ENCODE assay signal across 8 mouse cellular contexts in the genomic region with DNA sequence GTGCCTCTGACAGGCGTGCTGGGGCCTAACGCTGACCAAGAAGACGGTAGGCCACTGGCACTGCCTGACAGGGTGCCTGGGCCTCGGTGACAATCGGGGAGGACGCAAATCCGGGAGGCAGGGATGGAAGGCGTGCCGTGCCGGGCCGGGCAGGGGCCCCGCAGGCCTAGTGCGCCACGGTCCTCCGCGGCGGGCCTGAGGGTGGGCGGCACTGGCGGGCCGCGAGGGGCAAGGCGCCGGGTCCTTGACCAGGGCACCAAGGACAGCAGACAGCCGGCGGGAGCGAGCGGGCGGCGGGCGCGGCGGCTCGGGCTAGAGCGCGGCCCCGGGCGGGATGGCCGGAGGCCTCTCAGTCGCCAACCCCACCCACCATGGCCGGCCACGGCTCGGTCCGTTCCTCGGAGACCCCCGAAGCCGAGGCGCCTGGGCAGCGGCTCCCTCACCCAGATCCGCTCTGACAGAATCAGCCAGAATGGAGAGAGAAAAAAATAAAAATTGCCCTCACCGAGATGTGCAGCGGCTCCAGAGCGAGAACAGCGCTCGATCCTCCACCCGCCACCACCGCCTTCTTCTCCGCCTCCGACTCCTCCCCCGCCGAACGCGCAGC. TPM values are rescaled to one million over a fixed set of nuclear protein-coding genes. Genes with fewer than 3 reads are reported as not detected.
DNase-seq lines count a peak whose midpoint lies in the region; ATAC-seq and TF ChIP-seq lines count a peak whose summit lies in the region.

No protein-coding gene starts in this region.

- WGBS in bone marrow, adult 2 months: under 1% methylated on average over 60 of the region's 62 CpGs
- WGBS in forebrain, embryonic 12.5 days: under 1% methylated on average over 41 of the region's 62 CpGs
- under 1% methylated on average over 51 of the region's 62 CpGs for WGBS in liver, embryonic 12.5 days (ENCODE audit: insufficient replicate concordance)
- under 1% methylated on average over 62 of the region's 62 CpGs for WGBS in small intestine, adult 2 months

- peak; percentile 48; the same call in 1 of the 2 replicates for TF ChIP-seq POLR2A in bone marrow, adult 2 months (IDR thresholded peaks at IDR 0.05; ENCODE audit: borderline replicate concordance, control insufficient read depth, low read depth, low read length)
- peak; percentile 83 for TF ChIP-seq POLR2A in small intestine, adult 2 months (IDR thresholded peaks at IDR 0.05; ENCODE audit: low read depth, low read length)

- no peaks in the 10 kb centered on the region for H3K4me1 ChIP-seq in bone marrow, adult 2 months (ENCODE audit: control insufficient read depth, insufficient read depth, low read length)
- H3K4me1 ChIP-seq in forebrain, embryonic 12.5 days: peaks cover 12% of the 10 kb centered on the region
- peaks cover 19% of the 10 kb centered on the region for H3K4me1 ChIP-seq in liver, embryonic 12.5 days
- H3K4me1 ChIP-seq in small intestine, adult 2 months (ENCODE audit: control insufficient read depth, insufficient read depth, insufficient read length, low read length): no peaks in the 10 kb centered on the region

- TF ChIP-seq CTCF in left cerebral cortex, adult 2 months (IDR thresholded peaks at IDR 0.05): no peak
- TF ChIP-seq CTCF in bone marrow, adult 2 months (IDR thresholded peaks at IDR 0.05; ENCODE audit: control insufficient read depth, insufficient read depth, low read length): no peak
- no peak for TF ChIP-seq CTCF in small intestine, adult 2 months (IDR thresholded peaks at IDR 0.05; ENCODE audit: extremely low read depth, insufficient read length, insufficient replicate concordance, low read depth, low read length)

- peak overlapping the region; percentile 96 for H3K9ac ChIP-seq in forebrain, embryonic 12.5 days
- H3K9ac ChIP-seq in liver, embryonic 12.5 days: peak overlapping the region; percentile 97

- H3K9me3 ChIP-seq in forebrain, embryonic 12.5 days: no peaks in the 10 kb centered on the region
- H3K9me3 ChIP-seq in liver, embryonic 12.5 days (replicated peaks): no peaks in the 10 kb centered on the region

- DNase-seq in left cerebral cortex, adult 2 months (ENCODE audit: extremely low spot score in 1 of 2, low spot score in 2 of 2): peak in 1 of 2 experiments; percentile 55
- no peak for DNase-seq in left cerebral cortex, postnatal 4 days
- DNase-seq in B cell, adult 2 months: no peak
- no peak for DNase-seq in thymus, postnatal 4 days

- peak; percentile 56 for ATAC-seq in forebrain, embryonic 12.5 days (ENCODE audit: low FRiP score)
- peak; percentile 56 for ATAC-seq in liver, embryonic 12.5 days

- intact Hi-C loops in left cerebral cortex, adult 2 months (cut with DNase I): loop anchor here (2.0 to 5.0 kb wide), 3 partner anchors 194 to 469 kb away; a partner anchor contains a TSS
- intact Hi-C loops in left cerebral cortex, postnatal 4 days (cut with DNase I): loop anchor here (10.0 kb wide), 1 partner anchor 263 kb away; no protein-coding TSS in a partner anchor

- no peaks in the 10 kb centered on the region for H3K27me3 ChIP-seq in forebrain, embryonic 12.5 days
- no peaks in the 10 kb centered on the region for H3K27me3 ChIP-seq in liver, embryonic 12.5 days (replicated peaks)
- H3K27me3 ChIP-seq in small intestine, adult 2 months (ENCODE audit: control insufficient read depth, insufficient read depth, low read length): no peaks in the 10 kb centered on the region

- H3K4me2 ChIP-seq in forebrain, embryonic 12.5 days: peak overlapping the region; percentile 59
- peak overlapping the region; percentile 95 for H3K4me2 ChIP-seq in liver, embryonic 12.5 days

- peak overlapping the region; percentile 95 for H3K4me3 ChIP-seq in left cerebral cortex, adult 2 months
- H3K4me3 ChIP-seq in bone marrow, adult 2 months (replicated peaks; ENCODE audit: control insufficient read depth, low read depth, low read length): peak overlapping the region; percentile 94
- H3K4me3 ChIP-seq in forebrain, embryonic 12.5 days (replicated peaks): peak overlapping the region; percentile 93
- H3K4me3 ChIP-seq in liver, embryonic 12.5 days: peak overlapping the region; percentile 98
- H3K4me3 ChIP-seq in small intestine, adult 2 months (ENCODE audit: low read depth, low read length): peak overlapping the region; percentile 91

- H3K36me3 ChIP-seq in forebrain, embryonic 12.5 days (replicated peaks): no peaks in the 10 kb centered on the region
- no peaks in the 10 kb centered on the region for H3K36me3 ChIP-seq in liver, embryonic 12.5 days
- no peaks in the 10 kb centered on the region for H3K36me3 ChIP-seq in small intestine, adult 2 months (ENCODE audit: control insufficient read depth, insufficient read depth, low read length)

- H3K27ac ChIP-seq in left cerebral cortex, adult 2 months: peak overlapping the region; percentile 99
- peak overlapping the region; percentile 93 for H3K27ac ChIP-seq in bone marrow, adult 2 months (ENCODE audit: control insufficient read depth, insufficient read depth, low read depth, low read length, poor library complexity)
- peak overlapping the region; percentile 98 for H3K27ac ChIP-seq in forebrain, embryonic 12.5 days
- H3K27ac ChIP-seq in liver, embryonic 12.5 days: peak overlapping the region; percentile 98
- peak overlapping the region; percentile 71 for H3K27ac ChIP-seq in small intestine, adult 2 months (ENCODE audit: insufficient read depth, low read depth, low read length)

RNA-seq across cellular contexts. Expression of a gene that starts 0.3 kb away (rescaled TPM):
- total RNA-seq in left cerebral cortex, adult 2 months (2021): 100 to 1,000 TPM; 409 to 438 TPM
- total RNA-seq in left cerebral cortex, postnatal 4 days (2021): 100 to 1,000 TPM; 296 to 298 TPM
- polyA plus RNA-seq in bone marrow, adult 2 months (2011; ENCODE audit: insufficient read depth, insufficient read length, low replicate concordance, missing spikeins): 8.1 and 11.8 TPM in 2 replicates
- 84.2 and 87.0 TPM in 2 replicates for polyA plus RNA-seq in forebrain, embryonic 12.5 days (2016; fragmentation: Nextera tagmentation; extraction: Ambion mirVana)
- polyA plus RNA-seq in liver, embryonic 12.5 days (2016; fragmentation: Nextera tagmentation; extraction: Ambion mirVana): 21.8 and 24.0 TPM in 2 replicates
- 3.6 and 6.4 TPM in 2 replicates for polyA plus RNA-seq in small intestine, adult 2 months (2012; rRNA removed)
